In genomic region chr14:88469361-88469760, GRCm38 (mm10) we compare ENCODE assay signal across 9 mouse cellular contexts. TPM values are rescaled to one million over a fixed set of nuclear protein-coding genes. Genes with fewer than 3 reads are reported as not detected.
A peak's percentile ranks its signal among the peaks of the same experiment; 100 is the strongest.
DNase-seq lines count a peak whose midpoint lies in the region; ATAC-seq and TF ChIP-seq lines count a peak whose summit lies in the region.
"Had no signal": no experiment of that assay in that cellular context is flagged by ENCODE, and none has a peak within 500 bp of the region (broad histone marks: within the 10 kb centered on the region; RNA-seq: fewer than 3 reads in every experiment).

No protein-coding gene starts in this region.

- no peaks in the 10 kb centered on the region for H3K9me3 ChIP-seq in kidney, embryonic 14.5 days (ENCODE audit: control insufficient read depth, low read length)
- no peaks in the 10 kb centered on the region for H3K9me3 ChIP-seq in heart, embryonic 15.5 days (replicated peaks)
- no peaks in the 10 kb centered on the region for H3K9me3 ChIP-seq in liver, embryonic 12.5 days (replicated peaks)

- peak overlapping the region; percentile 55 for H3K4me2 ChIP-seq in kidney, embryonic 14.5 days (replicated peaks; ENCODE audit: low read depth, low read length)
- H3K4me2 ChIP-seq in heart, embryonic 15.5 days: peak overlapping the region; percentile 93
- H3K4me2 ChIP-seq in liver, embryonic 12.5 days: peak overlapping the region; percentile 37

- H3K9ac ChIP-seq in kidney, embryonic 14.5 days (ENCODE audit: low read depth, low read length): no peak overlapping the region; the same call in 1 of the 2 replicates
- H3K9ac ChIP-seq in heart, embryonic 15.5 days: peak overlapping the region; percentile 45
- no peak overlapping the region for H3K9ac ChIP-seq in liver, embryonic 12.5 days

- WGBS in kidney, embryonic 14.5 days: under 1% methylated on average over 18 of the region's 18 CpGs
- 5% methylated on average over 18 of the region's 18 CpGs for WGBS in heart, embryonic 15.5 days
- 5% methylated on average over 18 of the region's 18 CpGs for WGBS in liver, embryonic 12.5 days (ENCODE audit: insufficient replicate concordance)
- WGBS in small intestine, adult 2 months: 9% methylated on average over 18 of the region's 18 CpGs

- peak overlapping the region; percentile 46 for H3K4me3 ChIP-seq in kidney, embryonic 14.5 days (ENCODE audit: low read length)
- peak overlapping the region; percentile 55 for H3K4me3 ChIP-seq in cortical plate, adult 2 months (ENCODE audit: insufficient read depth, low read length)
- peak overlapping the region; percentile 53 for H3K4me3 ChIP-seq in heart, embryonic 15.5 days
- H3K4me3 ChIP-seq in liver, embryonic 12.5 days: no peak overlapping the region
- H3K4me3 ChIP-seq in small intestine, adult 2 months (ENCODE audit: low read depth, low read length): peak overlapping the region; percentile 9; the same call in 1 of the 2 replicates

- DNase-seq in kidney, adult 8-10 months: no peak
- no peak for DNase-seq in thymus, adult 18-20 months

- H3K4me1 ChIP-seq in kidney, embryonic 14.5 days (ENCODE audit: control insufficient read depth, insufficient read depth, low read length): peaks cover 7% of the 10 kb centered on the region; the same call in 1 of the 2 replicates
- no peaks in the 10 kb centered on the region; the same call in 1 of the 2 replicates for H3K4me1 ChIP-seq in cortical plate, adult 2 months (ENCODE audit: control insufficient read depth, insufficient read depth, low read length)
- H3K4me1 ChIP-seq in heart, embryonic 15.5 days (replicated peaks): peaks cover 15% of the 10 kb centered on the region
- H3K4me1 ChIP-seq in liver, embryonic 12.5 days: no peaks in the 10 kb centered on the region
- H3K4me1 ChIP-seq in small intestine, adult 2 months (ENCODE audit: control insufficient read depth, insufficient read depth, insufficient read length, low read length): no peaks in the 10 kb centered on the region

- TF ChIP-seq CTCF in cortical plate, adult 2 months (IDR thresholded peaks at IDR 0.05; ENCODE audit: extremely low read depth, insufficient read depth, low read length): no peak
- no peak for TF ChIP-seq CTCF in small intestine, adult 2 months (IDR thresholded peaks at IDR 0.05; ENCODE audit: extremely low read depth, insufficient read length, insufficient replicate concordance, low read depth, low read length)

- no peak overlapping the region for H3K27ac ChIP-seq in kidney, embryonic 14.5 days (ENCODE audit: low read depth, low read length)
- peak overlapping the region; percentile 35; the same call in 1 of the 2 replicates for H3K27ac ChIP-seq in cortical plate, adult 2 months (ENCODE audit: insufficient read depth, low read length)
- no peak overlapping the region for H3K27ac ChIP-seq in heart, embryonic 15.5 days
- H3K27ac ChIP-seq in liver, embryonic 12.5 days: no peak overlapping the region
- no peak overlapping the region for H3K27ac ChIP-seq in small intestine, adult 2 months (ENCODE audit: insufficient read depth, low read depth, low read length)

- peak; percentile 44; the same call in 1 of the 2 replicates for ATAC-seq in kidney, embryonic 14.5 days (ENCODE audit: low FRiP score, low TSS enrichment)
- no peak for ATAC-seq in heart, embryonic 15.5 days (replicated peaks; ENCODE audit: insufficient number of reproducible peaks, insufficient read depth, low FRiP score, low read depth)
- no peak for ATAC-seq in liver, embryonic 12.5 days
- ATAC-seq in megakaryocyte, adult 5-6 weeks (ENCODE audit: poor library complexity, severe bottlenecking): no peak

- H3K27me3 ChIP-seq in kidney, embryonic 14.5 days (ENCODE audit: control insufficient read depth, insufficient read depth, low read length): peaks cover 16% of the 10 kb centered on the region
- H3K27me3 ChIP-seq in heart, embryonic 15.5 days: peaks cover 14% of the 10 kb centered on the region
- H3K27me3 ChIP-seq in liver, embryonic 12.5 days (replicated peaks): peaks cover 33% of the 10 kb centered on the region; the same call in 1 of the 2 replicates
- H3K27me3 ChIP-seq in small intestine, adult 2 months (ENCODE audit: control insufficient read depth, insufficient read depth, low read length): no peaks in the 10 kb centered on the region

- TF ChIP-seq POLR2A in cortical plate, adult 2 months (IDR thresholded peaks at IDR 0.05; ENCODE audit: extremely low read depth, insufficient read depth, low read length): no peak
- TF ChIP-seq POLR2A in small intestine, adult 2 months (IDR thresholded peaks at IDR 0.05; ENCODE audit: low read depth, low read length): no peak

- no peaks in the 10 kb centered on the region for H3K36me3 ChIP-seq in kidney, embryonic 14.5 days (ENCODE audit: control insufficient read depth, insufficient read depth, low read length)
- H3K36me3 ChIP-seq in heart, embryonic 15.5 days: no peaks in the 10 kb centered on the region
- H3K36me3 ChIP-seq in liver, embryonic 12.5 days: no peaks in the 10 kb centered on the region
- no peaks in the 10 kb centered on the region for H3K36me3 ChIP-seq in small intestine, adult 2 months (ENCODE audit: control insufficient read depth, insufficient read depth, low read length)

RNA-seq across cellular contexts. Expression of gene Pcdh20, which starts 1.8 kb away (rescaled TPM):
- 0.27 and 0.47 TPM in 2 replicates for polyA plus RNA-seq in kidney, embryonic 14.5 days (2014; fragmentation: Nextera tagmentation; extraction: Ambion mirVana)
- polyA plus RNA-seq in cortical plate, adult 2 months (2012; rRNA removed): 6.1 and 11.3 TPM in 2 replicates
- 1.1 and 1.2 TPM in 2 replicates for polyA plus RNA-seq in heart, embryonic 15.5 days (2015; fragmentation: Nextera tagmentation; extraction: Ambion mirVana)
- polyA plus RNA-seq in liver, embryonic 12.5 days (2016; fragmentation: Nextera tagmentation; extraction: Ambion mirVana): 0.05 and 0.08 TPM in 2 replicates
- 0.15 and 0.27 TPM in 2 replicates for polyA plus RNA-seq in small intestine, adult 2 months (2012; rRNA removed)
- total RNA-seq in megakaryocyte, adult 5-6 weeks (2015): not detected in 2 replicates
- total RNA-seq in megakaryocyte, adult 5-6 weeks (2017): not detected in 2 replicates
- total RNA-seq: MEL had no signal

Comparison
In these comparisons a context has a peak if more than half of its experiments do, and no peak if none do; other contexts are left out.
1. H3K4me2 ChIP-seq: peak in every context shown above with its lines; median percentile 93 in heart, embryonic 15.5 days; 55 in kidney, embryonic 14.5 days; 37 in liver, embryonic 12.5 days.